Mouse (Mus musculus) spleen, postnatal 10 days (tissue): Measurements from ENCODE around the gene Nr3c2.

Experiments used
- DNase-seq, 2 experiments: peaks; one replicate each; pipeline ENCODE4 v3.0.0; 2021 to 2022; ENCODE audit warnings: low spot score in 2 of 2

The Nr3c2 gene

DNA sequence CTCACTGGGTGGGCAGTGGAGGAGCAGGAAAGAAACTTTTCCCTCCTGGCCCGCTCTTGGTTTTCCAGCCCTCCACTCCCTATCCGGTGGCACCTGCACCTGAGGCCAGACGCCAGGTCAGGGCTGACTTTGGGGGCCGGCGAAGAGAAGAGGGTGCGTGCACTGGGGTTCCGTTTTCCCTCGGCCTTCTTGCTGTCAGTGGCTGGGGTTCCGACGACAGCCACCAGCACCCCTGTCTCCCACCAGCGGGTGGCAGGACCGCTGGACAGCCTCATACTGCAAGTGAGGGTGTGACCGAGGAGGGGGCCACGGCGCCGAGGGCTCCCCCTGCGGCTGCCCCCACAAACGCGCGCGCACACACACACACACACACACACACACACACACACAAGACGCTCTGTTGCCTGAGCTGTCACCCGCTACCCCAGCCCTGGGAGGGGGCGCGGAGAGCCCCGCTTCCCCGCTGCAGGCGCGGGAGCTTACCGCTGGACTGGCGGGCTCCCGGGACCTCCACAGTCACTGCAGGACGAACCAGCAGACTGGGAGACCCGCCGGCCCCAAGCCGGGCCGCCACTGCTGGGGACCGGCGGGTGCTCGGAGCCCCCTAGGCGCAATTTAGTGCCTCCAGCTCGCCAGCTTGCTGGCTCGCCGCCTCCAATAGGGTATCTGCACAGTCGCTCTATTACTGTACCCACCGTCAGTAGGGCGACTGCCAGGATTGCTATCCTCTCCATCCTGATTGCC, at the start of gene Nr3c2:
Gene Nr3c2 (plus strand): TSS at position 32 of the 744 bp plus-strand sequence.
- peak in 1 of 2 experiments; percentile 18 for DNase-seq

DNA sequence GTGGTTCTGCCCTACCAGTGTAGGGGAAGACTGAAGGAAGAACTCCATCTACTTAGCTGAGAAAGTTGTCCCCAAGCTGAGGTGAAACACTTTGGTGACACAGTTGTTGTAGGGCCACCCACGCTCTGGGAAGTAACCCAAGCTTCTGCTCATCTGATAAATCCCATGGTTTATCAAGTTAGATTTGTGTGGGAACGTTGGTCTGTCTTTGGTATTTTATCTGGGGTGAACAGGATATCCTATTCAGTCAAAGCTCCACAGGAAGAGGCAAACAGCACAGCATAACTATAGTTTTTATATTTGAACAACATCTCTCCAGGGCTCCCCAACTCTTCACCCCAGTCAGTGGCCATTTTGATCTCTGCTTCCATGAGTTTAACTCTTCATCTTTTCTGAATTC, 40.7 kb upstream of the Nr3c2 start:
- no peak for DNase-seq

DNA sequence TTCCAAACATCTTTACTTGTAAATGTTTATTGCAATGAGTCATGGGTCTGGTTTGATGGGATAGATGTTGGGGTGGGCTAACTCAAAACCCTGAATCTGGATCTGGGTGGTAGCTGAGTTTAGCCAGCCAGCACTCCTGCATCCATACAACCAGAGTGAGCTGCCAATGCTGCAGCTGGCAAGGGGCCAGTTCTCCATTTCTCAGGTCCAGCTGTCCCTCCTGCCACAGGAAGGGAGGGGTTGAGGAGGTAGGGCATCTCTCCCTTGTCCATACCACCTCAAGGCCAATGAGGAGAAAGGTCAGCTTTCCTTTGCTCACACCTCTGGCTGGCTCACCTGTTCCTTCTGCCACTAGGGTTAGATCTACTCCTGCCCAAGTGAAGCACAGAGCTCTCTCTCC, 39.5 kb upstream of the Nr3c2 start:
- DNase-seq, result no peak

DNA sequence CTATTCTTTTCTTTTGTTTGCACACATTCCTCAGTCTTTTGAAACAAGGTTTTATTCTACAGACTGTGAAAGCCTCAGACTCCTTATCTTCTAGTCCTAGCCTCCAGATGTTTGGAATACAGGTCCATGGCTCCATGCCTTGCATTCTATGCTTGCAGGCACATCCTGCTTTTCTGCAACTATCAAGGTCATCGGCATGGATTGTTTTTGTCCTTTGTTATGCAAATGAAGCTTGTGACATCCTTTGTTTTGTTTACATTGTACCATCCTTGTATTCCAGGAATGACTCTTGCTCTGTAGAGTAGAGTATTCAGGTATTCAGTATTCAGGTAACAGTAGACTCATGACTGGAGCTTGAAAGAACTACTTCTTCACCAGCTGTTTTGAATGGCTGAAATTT, 36.2 kb upstream of the Nr3c2 start:
- no peak for DNase-seq

DNA sequence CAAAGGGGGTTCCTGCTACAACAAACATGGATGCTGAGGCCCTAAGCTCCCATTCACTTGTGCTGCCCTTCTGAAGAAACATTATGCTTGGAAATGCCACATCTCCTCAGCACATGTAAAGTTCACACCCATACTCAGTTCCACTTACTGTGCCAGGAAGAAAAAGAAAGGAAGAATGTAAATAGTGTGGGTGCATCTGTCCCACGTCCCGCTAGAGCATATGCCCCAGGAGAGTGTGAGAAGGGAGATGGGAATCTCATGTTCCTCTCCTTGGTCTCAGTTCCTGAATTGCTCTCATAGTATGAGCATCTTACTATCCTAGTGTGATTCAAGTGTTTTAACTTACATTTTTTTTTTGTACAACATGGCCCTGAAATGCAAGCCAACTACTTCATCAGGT, 22.4 kb upstream of the Nr3c2 start:
- DNase-seq, result no peak

DNA sequence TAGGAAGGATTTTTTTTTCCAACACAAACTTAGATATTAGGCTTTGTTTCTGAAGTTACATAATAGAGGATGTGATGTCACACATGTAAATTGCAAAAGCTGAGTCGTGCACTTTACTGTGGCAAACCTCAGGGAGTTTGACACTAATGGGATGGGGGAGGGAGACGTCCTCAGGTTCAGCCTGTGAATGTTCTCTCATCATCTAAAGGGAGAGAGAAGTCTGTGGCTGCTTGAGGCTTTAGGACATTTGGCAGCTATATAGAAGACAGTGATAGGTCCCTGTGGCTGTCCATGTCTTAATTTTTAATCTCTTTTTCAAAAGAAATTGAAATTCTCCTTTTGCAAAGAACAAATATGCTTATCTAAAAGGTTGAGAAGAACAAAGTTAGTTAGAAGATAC, 2.2 kb upstream of the Nr3c2 start:
- no peak for DNase-seq

DNA sequence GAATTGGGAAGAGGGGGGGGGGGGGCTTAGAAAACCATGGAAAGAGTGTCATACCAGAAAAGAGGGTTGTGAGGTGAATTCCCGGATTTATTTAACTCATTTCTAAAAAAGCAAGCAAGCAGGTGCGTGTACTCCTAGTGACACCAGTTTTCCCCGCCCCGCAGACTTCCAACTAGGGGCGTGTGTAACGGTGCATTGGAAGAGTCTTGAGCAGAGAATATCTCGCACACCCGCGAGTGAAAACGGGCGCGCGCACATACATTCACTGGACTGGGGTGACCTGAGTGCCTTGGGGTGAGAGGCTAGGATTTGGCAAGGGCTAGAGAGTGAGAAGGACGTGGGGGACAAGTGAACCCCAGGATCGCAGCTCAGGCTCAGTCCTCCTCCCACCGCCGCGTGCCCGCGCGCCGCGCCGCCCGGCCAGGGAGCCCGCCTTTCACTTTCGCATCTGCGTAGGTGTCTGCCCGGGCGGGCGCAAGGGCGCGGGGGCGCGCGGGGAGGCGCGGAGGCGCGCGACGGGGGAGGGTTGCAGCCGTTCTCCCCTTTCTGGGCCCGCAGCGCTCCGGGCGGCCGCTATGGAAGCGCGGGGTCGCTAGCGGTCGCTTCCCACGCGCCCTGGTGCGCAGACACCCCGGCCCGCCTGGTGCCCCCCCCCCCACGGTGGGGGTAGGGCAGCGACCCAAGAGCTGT, 376 bp upstream of the Nr3c2 start:
- peak in 1 of 2 experiments; percentile 55 for DNase-seq

DNA sequence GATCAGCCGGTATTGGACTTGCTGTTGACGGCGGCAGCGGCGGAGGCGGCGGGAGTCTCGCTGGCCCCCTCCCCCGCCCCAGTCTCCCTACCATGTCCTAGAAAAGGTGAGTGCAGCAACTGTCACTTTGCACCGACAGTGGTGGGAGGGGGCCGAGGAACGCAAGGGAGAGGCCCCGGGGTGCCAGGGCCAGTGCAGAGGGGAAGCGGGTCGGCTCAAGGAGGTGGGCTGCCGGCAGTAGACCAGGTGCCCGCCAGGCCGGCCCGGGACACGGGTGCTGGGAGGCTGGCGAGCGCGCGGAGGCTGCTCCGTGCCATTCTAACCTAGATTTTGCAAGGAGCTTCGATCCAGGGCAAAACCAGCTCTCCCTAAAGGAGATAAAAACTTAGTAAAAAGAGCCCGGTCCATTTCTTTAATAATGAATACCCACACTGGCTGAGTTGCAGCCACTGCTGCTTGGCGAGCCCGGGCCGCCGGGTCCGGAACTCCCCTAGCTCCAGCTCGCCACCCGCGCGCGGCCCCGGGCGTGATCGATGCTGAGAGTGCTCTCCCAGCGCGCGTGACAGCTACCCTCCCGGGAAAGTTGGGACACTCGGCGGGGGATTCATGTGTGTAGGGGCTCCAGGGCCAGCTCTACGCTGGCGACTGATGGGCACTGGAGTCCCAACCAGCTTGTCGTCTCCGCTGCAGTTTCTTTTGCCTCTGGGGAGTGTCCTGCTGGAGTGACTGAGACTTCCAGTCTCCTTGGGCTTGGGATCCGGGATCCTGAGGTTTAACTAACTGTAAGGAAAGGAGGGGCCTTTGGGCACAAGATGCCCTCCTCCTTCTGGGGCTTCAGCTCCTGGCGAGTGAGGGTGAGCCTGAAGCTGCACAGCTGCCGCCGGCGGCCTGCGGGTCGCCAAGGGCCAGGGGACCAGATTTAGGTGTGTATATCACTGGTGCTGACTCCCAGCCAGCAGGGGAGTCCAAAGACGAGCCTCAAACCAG, 1.2 kb downstream of the Nr3c2 start:
- DNase-seq, result peak; percentile 4 to 18

DNA sequence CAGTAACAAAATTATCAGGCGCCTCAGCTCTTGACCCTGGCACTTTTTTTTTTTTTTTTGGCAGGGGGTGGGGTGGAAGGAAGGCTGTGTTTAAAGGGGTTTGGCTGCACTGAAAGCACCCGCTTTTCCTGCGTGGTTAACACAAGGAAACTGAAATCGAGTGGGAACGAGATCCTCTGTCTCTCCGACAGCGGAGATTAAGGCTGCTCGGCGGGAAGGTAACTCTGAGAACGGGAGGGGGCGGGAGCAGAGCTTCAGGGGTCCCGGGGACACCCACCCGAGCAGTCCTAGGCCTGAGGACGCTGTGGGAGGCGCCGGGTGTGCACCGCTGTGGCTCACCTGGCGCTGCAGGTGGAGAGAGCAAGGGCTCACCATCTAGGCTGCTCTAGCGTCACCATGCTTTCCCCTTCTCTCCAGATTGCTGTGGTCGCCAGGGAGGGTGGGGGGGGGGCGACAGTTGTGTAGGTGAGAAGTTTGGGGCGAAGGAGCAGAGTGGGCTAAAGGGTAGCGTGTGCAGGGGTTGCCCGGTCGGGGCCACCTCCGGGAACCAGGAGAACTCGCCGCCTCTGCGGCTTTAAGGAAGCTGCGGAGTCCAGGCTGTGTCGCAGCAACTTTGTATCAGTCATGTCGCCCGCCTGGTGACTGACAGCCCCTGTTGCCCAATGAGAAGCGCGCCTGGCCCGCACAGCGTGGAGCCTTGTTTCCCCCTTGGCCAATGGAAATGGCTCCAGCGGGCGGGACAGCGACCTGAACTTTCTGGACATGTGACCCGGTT, 2.4 kb downstream of the Nr3c2 start:
- peak; percentile 9 to 77 for DNase-seq

DNA sequence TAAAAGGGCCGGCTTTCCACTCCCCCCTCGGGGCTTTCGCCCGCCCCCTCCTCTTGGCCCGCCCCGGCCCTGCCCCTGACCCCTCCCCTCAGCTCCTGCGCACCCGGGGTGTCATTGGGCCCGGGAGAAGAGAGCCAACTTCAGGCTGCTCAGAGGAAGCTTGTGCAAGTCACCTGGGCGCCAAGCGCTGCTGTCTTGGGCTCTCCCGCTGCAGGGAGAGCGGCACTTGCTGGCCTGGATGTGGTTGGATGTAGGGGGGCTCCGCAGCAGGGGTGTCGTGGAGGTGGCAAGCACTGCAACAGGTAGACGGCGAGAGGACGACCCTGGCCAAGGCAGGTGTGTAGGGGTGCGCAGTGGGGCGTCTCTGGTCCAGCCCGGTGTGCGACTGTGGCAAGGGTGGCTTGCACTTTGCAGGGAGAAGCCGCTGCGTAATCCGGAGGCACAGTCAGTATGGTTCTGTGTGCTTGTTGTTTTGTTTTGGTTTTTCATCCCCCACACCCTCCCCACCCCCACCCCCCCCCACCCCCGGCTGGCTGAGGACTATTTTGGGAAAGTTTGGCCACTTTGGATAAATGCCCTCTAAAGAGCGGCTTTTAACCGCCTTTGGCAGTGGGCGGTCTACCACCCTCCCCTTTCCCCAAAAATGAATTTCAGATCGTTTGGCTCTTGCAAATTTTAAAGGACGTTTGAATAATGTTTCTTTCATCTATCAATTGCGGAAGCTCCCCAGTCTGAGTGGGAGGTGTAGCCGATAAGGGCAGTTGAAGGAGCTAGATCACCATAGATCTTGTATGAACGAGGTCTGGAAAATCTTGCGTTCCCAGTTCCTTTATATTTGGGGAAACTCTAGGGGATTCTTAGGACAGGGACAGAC, 3.2 kb downstream of the Nr3c2 start:
- DNase-seq, result peak in 1 of 2 experiments; percentile 12

DNA sequence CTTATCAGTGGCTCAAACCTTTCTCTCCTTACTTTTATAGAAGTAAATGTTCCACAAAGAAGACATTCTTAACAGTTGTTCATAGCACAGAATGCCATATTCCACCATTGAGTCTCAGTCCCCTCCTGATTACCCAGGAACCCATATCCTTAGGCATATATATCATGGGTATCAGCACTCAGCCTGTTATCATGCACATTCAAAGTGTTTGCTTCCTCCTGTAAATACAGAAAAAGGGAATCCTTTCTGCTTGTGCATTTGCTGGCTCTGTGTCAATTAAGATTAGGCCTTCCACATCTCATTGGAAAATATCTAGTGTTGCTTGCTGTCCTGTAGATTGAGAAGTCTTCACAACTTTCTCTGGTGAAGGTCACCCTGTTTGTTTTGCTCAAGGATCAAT, 12.0 kb downstream of the Nr3c2 start:
- DNase-seq, result no peak

DNA sequence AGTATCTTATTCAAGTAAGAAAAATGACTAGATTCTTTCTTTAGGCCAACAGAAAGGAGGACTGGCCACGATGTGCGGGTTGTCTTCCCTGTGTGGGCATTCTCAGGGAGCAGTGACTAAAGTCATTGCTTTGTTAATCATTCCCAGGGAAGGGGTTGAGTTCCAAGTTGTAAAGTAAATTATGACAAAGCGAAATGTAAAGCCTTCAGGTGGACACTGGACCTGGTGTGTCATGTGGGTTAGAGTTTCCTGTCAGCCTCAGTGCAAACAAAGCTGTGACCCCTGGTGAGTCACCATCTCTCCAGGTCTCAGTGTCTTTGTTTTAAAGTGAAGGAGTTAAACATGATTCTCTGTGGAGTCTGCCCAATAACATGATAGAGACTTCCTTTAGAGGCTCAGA, 13.4 kb downstream of the Nr3c2 start:
- no peak for DNase-seq

DNA sequence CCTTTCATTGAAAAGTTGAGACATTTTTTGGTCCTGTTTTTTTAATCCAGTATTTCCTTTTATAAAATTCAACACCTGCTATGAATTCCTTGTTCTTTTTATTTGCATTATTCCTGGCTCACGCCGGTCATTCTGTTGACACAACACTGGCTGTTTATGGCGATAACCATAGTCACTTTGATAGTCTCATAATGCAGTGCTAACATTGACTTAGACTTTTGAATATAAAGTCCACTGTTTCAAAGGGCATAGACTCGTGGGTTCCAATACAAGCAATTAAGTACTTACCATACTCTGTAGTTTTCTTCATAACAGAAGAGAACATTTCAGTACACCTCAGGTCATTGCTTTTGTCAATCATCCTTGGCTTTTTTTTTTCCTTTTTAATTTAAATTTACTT, 14.0 kb downstream of the Nr3c2 start:
- no peak for DNase-seq

DNA sequence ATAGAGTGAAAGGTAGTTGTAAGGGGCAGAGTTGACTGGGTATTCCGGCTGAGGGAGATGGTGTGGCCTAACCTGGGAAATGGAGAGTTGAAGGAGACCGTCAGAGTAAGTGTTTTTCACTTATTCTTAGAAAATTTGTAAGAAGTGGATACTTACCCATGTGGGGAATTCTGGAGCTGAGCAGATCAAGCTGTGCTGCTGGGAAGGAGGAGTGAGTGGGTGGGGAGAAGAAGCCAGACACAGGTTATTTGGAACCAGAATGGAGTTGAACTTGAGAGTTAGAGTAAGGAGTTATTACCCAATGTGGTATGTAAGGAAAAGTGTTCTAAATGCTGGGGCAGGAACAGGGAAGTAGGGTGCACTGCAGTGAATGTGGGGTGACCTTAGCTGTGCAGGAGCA, 16.0 kb downstream of the Nr3c2 start:
- no peak for DNase-seq

DNA sequence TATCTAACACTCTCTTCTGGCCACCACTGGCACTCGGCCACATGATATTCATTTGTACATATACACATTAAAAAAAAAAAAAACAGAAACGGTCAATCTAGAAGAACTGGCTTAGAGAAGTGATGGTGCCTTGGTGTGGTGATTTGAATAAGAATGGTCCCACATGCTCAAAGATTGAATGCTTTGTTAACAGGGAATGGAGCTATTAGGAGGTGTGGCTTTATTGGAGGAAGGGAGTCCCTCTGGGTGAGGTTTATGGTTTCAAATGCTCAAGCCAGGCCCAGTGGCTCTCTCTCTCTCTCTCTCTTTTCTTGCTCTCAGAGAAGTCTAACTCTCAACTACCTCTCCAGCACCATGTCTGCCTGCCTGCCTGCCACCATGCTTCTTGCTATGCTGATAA, 20.3 kb downstream of the Nr3c2 start:
- DNase-seq, result no peak

DNA sequence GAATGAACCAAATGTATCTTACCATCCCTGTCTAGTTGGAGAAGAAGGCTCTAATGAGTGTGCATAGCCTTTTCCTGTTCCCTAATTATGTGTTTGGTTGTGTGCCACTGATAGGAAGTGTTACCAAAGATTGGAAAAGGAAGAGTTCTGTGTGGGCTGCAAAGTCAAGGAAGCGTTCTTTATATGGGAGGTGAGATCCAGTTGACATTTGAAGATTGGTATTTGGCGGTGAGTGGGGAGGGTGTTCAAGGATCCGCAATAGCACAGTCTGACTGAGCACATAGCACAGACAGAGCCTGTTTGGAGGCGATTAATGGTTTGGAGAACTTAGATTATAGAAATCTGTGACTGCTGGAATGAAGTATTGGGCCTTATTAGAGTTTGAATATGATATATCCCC, 24.9 kb downstream of the Nr3c2 start:
- DNase-seq, result no peak

DNA sequence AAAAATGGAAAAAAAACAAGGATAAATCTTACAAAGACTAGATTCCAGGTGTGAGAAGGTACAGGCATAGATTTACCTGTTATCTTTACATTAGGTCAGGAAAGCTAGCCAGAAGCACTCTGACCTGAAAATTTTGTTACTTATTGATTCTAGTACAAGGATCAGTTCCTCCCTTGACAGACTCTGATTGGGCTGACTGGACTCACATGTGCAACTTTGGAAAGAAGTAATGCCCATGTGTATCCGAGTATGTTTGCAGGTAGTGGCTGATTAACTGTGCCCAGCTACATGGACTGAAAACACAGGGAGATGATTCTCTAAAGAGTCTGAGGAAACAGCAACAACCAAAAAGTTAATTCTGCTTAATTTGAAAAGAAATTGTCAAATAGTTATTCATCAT, 29.1 kb downstream of the Nr3c2 start:
- DNase-seq, result no peak

DNA sequence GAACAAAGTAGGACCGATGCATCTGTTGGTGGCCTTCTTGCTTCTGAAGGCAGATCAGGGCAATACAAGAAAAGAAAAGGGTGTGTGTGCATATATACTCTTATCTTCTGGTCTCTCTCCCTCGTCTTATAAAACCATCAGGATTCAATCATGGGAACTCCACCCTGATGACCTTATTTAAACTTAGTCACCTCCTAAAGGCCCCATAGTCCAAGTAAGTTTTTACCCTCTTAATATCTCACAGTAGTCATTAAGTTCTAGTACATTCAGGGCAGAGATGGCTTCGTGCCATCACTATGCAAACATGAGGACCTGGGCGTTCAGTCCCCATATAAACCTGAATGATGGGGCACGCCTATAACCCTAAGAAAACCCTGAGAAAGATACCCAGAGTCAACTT, 29.6 kb downstream of the Nr3c2 start:
- DNase-seq, result no peak

DNA sequence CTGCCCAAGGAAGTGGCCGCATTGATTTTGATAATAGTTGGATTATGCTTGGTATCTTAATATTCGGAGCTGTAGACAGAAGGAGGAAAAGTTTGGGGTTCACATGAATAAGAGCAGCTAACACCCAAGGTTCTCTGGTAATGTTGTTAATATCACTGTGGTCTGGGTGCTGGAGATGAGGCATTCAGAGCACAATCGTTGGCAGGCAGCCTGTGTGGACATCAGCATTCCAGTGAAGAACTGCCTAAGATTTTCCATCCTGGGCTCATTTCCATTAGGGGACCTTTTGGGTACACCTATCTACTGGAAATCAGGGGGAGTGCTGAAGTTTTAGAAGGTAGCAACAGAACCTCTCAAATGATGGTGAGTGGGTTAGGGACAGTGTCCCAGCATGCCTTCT, 65.8 kb downstream of the Nr3c2 start:
- no peak for DNase-seq

DNA sequence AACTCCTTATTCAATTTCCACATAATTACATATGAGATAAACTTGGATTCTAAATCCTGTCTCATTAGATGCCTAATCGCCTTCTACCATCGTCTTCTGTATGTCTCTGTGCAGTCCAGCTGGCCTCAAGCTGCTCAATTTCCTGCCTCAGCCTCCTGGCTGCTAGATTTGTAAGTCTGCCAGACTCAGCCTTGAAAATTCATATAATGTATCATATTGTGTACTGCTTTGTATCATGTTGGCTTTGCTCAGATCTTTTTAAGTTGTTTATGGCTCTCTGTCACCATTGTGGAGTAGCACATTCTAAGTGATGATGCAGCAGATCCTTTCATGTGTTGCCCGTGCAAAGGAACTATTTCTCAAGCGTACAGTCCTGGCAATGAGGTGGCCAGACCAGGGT, 71.9 kb downstream of the Nr3c2 start:
- DNase-seq, result no peak
